Mouse (Mus musculus) embryonic stem cell, embryonic (primary cell): Measurements from ENCODE around the gene Zfp651.

Experiments
- CTCF ChIA-PET, 4 experiments: fragments of 300-600 bp in 2 of 4; fragments of 350-600 bp in 2 of 4; sonication (Branson Sonifier 250); formaldehyde crosslinking; loops; one replicate each; lab custom pipeline; 2022; ENCODE audit warnings: inconsistent platforms in 2 of 4; lab: Charles Lee
- POLR2A ChIA-PET, 4 experiments: fragments of 300-600 bp in 2 of 4; fragments of 350-600 bp in 2 of 4; sonication (Branson Sonifier 250); formaldehyde crosslinking; loops; one replicate each; lab custom pipeline; 2022; ENCODE audit warnings: antibody characterized with exemption in 4 of 4, inconsistent platforms in 1 of 4; lab: Charles Lee

Gene Zfp651

DNA sequence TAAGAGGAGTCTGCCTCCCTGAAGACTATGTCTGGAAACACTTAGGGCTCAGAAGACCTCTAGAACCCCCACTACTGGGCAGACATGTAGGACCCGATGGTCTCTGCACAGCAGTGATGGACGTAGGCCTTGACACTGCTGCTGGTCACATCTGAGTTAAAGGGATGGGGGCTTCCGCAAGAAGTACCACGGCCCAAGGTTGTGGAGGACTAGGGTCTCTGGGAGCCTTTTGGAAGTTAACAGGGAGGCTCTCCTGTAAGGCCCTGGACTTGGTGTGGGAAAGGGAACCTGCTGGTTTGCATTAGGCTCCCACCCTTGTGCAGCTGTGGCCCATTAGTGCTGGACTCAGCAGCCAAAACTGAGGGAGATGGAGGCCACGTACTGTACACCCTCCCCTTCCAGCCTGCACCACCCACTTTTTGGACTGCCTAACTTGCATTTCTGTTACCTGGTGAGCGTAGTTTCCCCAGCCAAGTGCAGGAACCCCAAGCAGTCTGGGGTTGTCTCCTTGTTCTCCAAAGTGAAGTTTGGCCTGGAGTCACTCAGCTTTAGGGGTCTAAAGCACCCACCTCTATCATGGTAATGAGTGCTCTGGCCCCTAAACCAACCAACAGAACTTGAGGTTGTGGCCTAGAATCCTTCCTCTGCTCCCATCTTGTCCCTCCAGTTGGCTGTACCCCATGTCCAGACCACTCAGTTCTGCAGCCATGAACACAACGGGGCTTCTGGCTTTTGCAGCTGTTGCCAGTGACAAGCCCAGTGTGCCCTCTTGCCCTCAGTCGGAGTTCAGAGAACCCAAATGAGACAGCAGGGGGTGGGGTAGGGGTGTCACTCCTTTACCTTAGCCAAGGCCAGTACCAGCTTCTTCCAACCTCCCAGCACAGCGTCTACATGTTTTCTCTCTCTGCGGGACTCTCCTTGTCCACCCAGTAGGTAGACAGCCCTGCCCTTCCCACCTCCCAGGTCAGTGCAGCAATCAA lies 1.0 kb upstream of the Zfp651 start:
- CTCF ChIA-PET: no interaction called here
- POLR2A ChIA-PET: interaction anchor here in 3 of 4 experiments (0.6 to 5.0 kb wide), 14 partner anchors 7 to 440 kb away, joined by 3 to 31 read pairs (median 4); partner anchors contain the start of genes Higd1a (in 1 of the 3), Nktr (in 1 of the 3) and Ss18l2 (in 1 of the 3)

DNA sequence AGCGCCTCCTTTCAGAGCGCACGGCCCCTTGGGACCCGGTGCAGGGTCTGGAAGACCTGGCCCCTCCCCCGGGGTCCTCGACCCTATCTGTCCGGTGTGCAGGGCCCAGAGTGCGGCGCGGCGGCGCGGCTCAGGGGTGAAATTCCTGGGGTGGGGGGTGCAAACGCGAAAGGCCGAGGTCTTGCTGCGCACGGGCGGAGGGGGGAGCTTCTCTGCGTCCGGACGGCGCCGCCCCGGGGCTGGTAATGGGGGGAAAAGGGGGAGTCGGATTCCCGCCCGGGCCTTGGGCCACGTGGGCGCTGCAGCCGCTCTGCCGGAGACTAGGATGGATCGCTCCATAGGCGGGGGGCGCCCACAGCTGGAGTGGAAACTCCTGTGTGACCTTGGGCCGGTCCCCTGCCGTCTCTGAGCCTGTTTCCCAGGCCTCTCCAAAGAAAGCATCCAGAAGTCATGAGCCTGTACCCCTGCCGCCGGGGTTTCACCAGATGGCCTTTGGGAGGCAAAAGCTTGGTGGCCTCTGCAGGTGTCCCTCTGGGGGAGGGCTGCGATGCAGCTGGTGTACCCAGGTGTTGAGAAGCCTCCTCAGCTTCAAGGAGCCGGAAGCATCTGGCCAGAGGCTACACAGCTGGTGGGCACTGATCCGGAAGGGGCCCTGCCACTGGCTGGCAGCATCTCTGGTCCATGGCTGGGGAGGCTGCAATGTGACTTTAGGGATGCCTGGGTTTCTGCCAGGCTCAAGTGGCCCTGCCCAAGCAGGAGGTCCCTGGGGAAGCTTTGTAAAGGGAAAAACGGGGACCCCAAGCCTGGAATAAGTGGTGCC lies 1.4 kb downstream of the Zfp651 start:
- ChIA-PET CTCF (interaction anchor here in 3 of 4 experiments (0.6 to 1.6 kb wide), 6 partner anchors 41 to 254 kb away, joined by 3 to 6 read pairs (median 3); partner anchors contain the start of genes Nktr (in 1 of the 3) and Vipr1 (in 1 of the 3)), POLR2A (interaction anchor here (0.6 to 5.0 kb wide), 22 partner anchors 9 to 1688 kb away, joined by 3 to 31 read pairs (median 3); partner anchors contain the start of genes Nktr (in 3 of the 4), Higd1a (in 2 of the 4), Ss18l2 (in 2 of the 4) and Lyzl4 (in 1 of the 4))

DNA sequence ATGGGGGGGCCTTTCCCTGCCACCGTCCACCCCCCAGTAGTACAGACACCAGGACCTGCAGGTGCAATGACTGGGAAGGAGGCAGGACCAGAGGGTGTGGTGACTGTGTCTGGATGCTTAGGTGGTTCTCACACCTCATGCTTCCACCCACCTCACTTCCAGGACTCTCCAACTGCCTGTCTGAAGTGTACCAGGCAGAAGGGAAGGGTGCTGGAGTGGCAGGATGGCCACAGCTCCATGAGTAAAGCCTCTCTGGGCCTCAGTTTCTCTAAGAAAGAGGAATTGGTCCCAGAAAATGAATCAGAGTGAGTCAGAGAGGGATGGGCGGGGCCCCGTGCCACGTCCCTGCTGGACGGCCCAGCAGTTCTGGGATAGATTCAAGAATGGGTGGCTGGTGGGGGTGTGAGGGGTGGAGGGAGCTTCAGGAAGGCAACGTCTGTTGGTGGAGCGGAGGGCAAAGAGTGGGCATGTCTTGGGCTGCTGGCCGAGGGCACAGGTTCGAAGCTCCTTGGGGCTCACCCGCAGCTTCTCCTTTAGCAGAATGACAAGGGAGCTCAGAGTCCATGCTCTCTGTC lies 2.0 kb downstream of the Zfp651 start:
- ChIA-PET POLR2A (interaction anchor here (0.5 to 5.0 kb wide), 18 partner anchors 10 to 476 kb away, joined by 3 to 31 read pairs (median 4); partner anchors contain the start of genes Nktr (in 3 of the 4), Higd1a (in 2 of the 4), Ss18l2 (in 2 of the 4) and Lyzl4 (in 1 of the 4)), CTCF (interaction anchor here in 2 of 4 experiments (0.9 to 1.6 kb wide), 4 partner anchors 70 to 118 kb away, joined by 3 to 6 read pairs (median 3); partner anchors contain the start of gene Vipr1 (in 1 of the 2))

DNA sequence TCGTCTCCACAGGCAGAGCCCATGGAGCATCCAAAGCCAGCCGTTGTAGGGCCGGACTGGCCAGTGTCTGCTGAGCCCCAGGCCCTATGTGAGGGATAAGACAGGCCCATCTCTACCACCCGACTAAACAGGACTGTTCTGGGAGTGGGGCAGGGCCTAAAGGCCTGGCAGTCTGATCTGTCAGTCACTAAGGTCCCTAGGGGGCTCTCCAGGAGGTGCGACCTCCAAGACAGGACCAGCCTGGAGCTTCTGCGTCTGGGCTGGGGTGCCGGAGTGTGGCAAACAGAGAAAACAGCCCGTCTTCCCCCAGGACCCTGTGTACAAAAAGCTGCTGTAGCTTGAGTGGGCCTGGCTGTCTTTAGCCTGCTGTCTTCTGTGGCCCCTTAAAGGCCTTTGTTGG lies 2.7 kb downstream of the Zfp651 start:
- CTCF ChIA-PET: interaction anchor here in 1 of 4 experiments (1.0 kb wide), 1 partner anchor 69 kb away, joined by 3 read pairs; no protein-coding TSS in a partner anchor
- POLR2A ChIA-PET: interaction anchor here in 3 of 4 experiments (0.6 to 4.1 kb wide), 10 partner anchors 8 to 1190 kb away, joined by 3 to 19 read pairs (median 4); partner anchors contain the start of genes Nktr (in 2 of the 3), Rpl14 (in 1 of the 3) and Ss18l2 (in 1 of the 3)

DNA sequence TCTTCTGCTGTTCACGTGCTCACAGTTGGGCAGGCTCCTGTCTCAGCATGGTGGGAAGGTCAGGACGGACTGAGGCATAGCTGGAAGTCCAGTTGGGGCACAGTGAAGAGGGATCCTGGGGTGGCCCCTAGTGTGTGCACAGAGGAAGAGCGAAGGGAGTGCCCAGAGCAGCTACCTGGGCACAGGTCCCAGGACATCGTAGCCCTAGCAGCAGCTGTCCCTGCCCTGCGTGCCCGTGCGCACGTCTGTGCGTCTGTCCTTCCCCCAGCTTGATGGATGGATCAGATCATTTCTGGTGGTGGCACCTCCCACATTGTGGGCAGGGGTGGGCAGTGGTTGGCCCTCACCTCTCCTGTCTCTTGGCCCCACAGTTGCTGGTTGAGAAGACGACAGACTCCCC lies 3.1 kb downstream of the Zfp651 start:
- POLR2A ChIA-PET: interaction anchor here in 3 of 4 experiments (0.5 to 4.1 kb wide), 11 partner anchors 8 to 1560 kb away, joined by 3 to 19 read pairs (median 4); partner anchors contain the start of genes Nktr (in 2 of the 3), Rpl14 (in 1 of the 3) and Ss18l2 (in 1 of the 3)
- CTCF ChIA-PET: interaction anchor here in 2 of 4 experiments (0.6 kb wide), 2 partner anchors 11 to 65 kb away, joined by 3 to 4 read pairs; no protein-coding TSS in a partner anchor

DNA sequence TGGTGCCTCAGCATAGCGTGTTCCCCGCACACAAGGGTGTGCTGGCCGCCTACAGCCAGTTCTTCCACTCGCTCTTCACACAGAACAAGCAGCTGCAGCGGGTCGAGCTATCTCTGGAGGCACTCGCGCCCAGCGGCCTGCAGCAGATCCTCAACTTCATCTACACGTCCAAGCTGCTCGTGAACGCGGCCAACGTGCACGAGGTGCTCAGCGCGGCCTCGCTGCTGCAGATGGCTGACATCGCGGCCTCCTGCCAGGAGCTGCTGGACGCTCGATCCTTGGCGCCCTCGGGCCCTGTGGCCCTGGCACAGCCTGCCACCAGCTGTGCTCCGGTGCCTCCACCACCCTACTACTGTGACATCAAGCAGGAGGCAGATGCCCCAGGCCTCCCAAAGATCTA lies 3.6 kb downstream of the Zfp651 start:
- CTCF ChIA-PET: interaction anchor here in 2 of 4 experiments (0.6 kb wide), 2 partner anchors 11 to 66 kb away, joined by 3 to 4 read pairs; no protein-coding TSS in a partner anchor
- POLR2A ChIA-PET: interaction anchor here in 3 of 4 experiments (0.5 to 2.0 kb wide), 6 partner anchors 9 to 1561 kb away, joined by 3 to 6 read pairs (median 5); partner anchors contain the start of gene Nktr (in 2 of the 3)

DNA sequence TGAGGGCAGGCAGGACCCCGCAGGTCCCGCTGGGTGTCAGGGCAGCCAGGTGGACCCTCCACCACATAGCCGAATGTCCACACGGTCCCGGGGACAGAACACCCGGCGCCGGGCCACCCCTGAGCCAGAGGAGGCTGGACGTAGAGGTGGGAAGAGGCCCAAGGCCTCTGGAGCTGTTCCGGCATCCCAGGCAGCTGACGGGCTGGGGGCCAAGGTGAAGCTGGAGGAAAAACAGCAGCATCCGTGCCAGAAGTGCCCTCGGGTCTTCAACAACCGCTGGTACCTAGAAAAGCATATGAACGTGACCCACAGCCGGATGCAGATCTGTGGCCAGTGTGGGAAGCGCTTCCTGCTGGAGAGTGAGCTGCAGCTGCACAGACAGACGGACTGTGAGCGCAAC lies 4.6 kb downstream of the Zfp651 start:
- ChIA-PET CTCF (interaction anchor here in 1 of 4 experiments (0.6 kb wide), 1 partner anchor 388 kb away, joined by 3 read pairs; no protein-coding TSS in a partner anchor), POLR2A (interaction anchor here in 2 of 4 experiments (1.0 to 1.1 kb wide), 2 partner anchors 11 to 94 kb away, joined by 3 to 4 read pairs; partner anchors contain the start of gene Higd1a (in 1 of the 2))

DNA sequence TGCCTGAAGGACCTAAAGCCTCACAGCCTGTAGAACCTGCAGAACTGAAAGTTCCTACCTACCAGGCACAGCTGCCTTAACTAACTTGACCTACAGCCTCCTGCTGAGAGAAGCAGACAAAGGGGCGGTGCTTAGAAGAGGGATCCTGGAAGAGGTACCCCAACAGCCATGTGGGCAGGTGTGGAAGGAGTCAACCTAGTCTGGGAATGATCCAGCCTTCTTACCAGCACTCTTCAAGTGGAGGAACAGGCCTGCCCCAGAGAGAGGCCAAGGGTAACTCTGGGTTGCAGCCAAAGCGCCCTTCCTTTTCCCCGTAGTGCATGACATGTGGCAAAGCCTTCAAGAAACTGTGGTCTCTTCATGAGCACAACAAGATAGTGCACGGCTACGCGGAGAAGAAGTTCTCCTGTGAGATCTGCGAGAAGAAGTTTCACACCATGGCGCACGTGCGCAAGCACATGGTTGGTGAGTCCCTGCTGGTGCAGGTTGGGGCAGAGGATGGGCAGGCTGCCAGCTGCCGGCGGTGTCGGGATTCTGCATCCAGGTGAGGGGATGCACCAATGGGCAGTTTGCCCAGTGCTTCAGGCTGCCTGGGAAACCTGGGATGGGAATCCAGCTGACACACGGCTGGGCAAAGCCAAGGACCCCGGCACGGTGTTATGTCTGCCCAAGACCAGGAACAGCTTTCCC lies 6.2 kb downstream of the Zfp651 start:
- CTCF ChIA-PET: no interaction called here
- POLR2A ChIA-PET: interaction anchor here in 2 of 4 experiments (0.5 to 1.1 kb wide), 3 partner anchors 31 to 861 kb away, joined by 3 read pairs; partner anchors contain the start of gene Ss18l2 (in 1 of the 2)

DNA sequence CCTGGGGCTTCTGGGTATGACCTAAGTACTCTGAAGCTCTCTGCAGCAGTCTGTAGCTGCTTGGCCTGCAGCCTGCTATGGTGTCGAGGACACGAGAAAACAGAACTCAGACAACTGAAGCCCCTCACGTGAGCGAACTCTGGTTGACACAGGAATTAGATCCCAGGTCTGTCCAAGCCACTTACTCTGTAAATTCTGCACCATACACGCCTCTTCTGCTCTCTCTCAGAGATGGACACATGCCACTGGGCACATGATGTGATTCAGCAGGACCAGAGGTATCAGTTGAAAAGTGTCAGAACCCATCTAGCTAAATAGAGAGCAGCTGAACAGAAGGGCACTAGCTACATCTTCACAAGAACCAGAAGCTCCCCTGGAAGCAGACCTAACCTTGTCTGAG lies 13.3 kb downstream of the Zfp651 start:
- CTCF ChIA-PET: interaction anchor here in 2 of 4 experiments (0.6 kb wide), 2 partner anchors 71 to 670 kb away, joined by 4 to 9 read pairs; no protein-coding TSS in a partner anchor
- POLR2A ChIA-PET: interaction anchor here in 2 of 4 experiments (0.7 to 1.6 kb wide), 2 partner anchors 11 to 1340 kb away, joined by 3 to 5 read pairs; partner anchors contain the start of genes Exosc7 (in 1 of the 2) and Zdhhc3 (in 1 of the 2)

DNA sequence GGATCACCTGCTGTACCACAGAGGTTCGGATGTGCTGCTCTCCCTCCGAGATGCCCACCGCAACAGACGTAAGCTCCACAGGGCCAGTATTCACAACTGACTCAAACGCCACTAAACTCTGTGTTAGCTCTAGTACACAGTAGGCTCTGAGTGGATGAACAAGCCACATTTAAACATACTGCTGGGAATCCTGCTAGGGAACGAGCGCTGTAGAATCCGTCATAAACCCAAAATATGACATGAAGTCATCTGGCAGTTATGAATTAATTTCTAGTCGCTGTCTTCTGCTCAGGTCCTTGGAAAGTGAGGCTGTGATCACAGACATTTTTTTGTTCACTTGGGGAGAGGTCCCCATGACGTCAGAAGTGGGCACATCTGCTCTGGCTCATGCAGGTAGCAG lies 16.8 kb downstream of the Zfp651 start:
- CTCF ChIA-PET: no interaction called here

DNA sequence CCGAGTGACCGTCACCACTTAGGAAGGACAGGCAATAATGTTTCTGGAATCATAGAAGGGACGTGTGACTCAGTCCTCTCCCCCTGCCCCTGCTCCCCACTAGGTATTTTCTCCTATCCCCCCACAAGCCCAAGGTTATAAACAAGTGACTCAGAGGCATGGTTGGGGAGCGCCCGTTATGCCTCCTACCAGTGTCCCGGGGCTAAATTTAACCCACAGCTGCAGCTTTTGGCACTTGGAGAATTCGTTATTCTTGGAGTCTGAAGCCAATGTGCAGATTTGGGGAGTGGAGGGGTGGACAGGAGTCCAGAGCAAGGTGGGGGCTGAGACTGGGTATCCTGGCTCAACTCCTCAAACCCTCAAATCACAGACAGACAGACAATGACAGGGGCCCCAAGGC lies 17.4 kb downstream of the Zfp651 start:
- CTCF ChIA-PET: no interaction called here
- POLR2A ChIA-PET: no interaction called here

More for the DNA sequence above, 16.8 kb downstream of the Zfp651 start:
- POLR2A ChIA-PET: interaction anchor here in 1 of 4 experiments (0.5 to 1.3 kb wide), 2 partner anchors 16 to 56 kb away, joined by 3 to 4 read pairs; no protein-coding TSS in a partner anchor

DNA sequence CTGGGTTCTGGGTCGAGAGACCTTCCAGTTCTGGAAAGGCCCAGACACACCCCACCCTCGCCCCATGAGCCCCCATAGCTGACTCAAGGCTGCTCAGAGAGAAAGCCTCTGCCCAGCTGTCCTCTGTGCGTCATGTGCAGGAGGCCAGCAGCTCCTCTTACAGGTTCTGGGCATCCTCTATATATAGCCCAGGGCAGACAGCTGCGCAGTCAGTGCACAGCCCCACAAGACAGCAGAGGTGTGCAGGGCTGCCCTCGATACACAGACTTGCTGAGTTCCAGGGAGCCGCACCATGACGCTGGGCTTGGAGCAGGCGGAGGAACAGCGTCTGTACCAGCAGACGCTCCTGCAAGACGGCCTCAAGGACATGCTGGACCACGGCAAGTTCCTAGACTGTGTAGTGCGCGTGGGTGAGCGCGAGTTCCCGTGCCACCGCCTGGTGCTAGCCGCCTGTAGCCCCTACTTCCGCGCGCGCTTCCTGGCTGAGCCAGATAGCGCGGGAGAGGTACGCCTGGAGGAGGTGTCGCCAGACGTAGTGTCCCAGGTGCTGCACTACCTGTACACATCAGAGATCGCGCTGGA lies 18.4 kb downstream of the Zfp651 start, which contains the start of gene Klhl40:
Gene Klhl40 (plus strand): TSS at position 124 of the 582 bp plus-strand sequence.
- CTCF ChIA-PET: no interaction called here
- POLR2A ChIA-PET: interaction anchor here in 1 of 4 experiments (0.7 kb wide), 1 partner anchor 23 kb away, joined by 3 read pairs; no protein-coding TSS in a partner anchor

DNA sequence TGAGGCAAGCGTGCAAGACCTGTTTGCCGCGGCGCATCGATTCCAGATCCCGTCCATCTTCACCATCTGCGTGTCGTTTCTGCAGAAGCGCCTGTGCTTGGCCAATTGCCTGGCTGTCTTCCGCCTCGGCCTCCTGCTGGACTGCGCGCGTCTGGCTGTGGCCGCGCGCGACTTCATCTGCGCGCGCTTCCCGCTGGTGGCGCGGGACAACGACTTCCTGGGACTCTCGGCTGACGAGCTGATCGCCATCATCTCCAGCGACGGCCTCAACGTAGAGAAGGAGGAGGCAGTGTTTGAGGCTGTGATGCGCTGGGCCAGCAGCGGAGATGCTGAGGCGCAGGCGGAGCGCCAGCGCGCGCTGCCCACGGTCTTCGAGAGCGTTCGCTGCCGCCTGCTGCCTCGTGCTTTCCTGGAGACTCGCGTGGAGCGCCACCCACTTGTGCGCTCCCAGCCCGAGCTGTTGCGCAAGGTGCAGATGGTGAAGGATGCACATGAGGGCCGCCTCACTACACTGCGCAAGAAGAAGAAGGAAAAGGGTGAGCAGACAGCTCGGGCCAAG lies 19.0 kb downstream of the Zfp651 start:
- ChIA-PET POLR2A (no interaction called here), CTCF (no interaction called here)

DNA sequence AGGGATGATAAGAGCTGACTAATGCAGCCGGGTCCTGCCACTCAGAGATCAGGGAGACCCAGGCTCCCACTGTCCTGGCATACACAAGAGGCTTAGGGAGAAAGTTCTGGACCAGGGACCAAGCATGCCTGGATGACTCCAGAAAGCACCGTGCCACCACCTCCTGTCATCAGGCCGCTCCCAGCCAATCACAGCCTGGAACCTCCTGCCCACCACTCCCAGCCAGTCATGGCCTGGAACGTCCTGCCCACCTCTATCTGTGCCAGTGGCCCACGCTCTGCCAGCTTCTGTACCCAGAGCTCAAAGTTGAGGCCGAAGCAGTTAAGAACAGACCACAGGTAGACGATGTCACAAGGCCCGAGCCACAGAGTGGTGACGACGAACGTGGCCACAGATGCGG lies 25.7 kb downstream of the Zfp651 start:
- ChIA-PET CTCF (no interaction called here), POLR2A (no interaction called here)

DNA sequence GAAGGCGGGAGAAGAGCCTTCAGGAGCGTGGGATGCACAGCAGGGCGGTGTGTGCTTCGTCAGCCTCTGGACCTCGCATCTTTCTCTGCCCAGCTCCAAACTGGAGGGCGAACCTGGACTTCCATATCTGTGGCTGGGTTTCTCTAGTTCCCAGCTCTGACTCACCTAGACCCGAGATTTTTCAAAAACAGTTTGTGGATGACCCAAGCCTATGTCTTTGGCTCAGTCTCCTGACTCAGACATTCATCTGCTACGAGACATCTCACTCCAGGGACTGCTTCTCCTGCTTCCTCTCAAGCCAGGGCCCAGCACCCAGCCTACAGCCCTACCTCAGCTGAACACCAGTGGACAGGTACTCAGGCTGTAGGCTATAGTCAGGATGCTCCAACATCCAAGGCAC lies 26.1 kb downstream of the Zfp651 start:
- ChIA-PET POLR2A (no interaction called here), CTCF (interaction anchor here in 1 of 4 experiments (0.6 kb wide), 1 partner anchor 471 kb away, joined by 3 read pairs; no protein-coding TSS in a partner anchor)

DNA sequence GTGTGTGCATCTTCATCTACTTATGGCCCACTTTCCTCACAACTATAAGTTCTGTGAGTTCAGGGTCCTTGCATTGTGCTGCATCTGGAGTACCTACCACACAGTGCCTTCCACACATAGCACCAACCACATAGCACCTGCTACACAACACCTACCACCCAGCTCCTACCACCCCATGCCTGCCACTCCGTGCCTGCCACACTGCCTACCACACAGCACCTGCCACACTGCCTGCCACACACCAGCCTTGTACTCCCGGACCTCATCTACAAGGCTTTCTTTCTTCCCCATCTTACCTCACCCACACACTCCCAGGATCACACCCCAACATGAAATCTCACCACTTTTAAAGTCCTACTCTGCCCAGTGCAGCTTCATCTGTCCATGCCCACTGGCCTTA lies 27.2 kb downstream of the Zfp651 start:
- CTCF ChIA-PET: no interaction called here
- POLR2A ChIA-PET: no interaction called here
